Mouse (Mus musculus) cerebellum, postnatal 25 days (tissue): ENCODE measurements around the gene Nudt1.

Experiments
- DNase-seq, 2 experiments: peaks; one replicate each; pipeline ENCODE4 v3.0.0; 2021; ENCODE audit warnings: mixed read lengths in 2 of 2

The Nudt1 gene

DNA sequence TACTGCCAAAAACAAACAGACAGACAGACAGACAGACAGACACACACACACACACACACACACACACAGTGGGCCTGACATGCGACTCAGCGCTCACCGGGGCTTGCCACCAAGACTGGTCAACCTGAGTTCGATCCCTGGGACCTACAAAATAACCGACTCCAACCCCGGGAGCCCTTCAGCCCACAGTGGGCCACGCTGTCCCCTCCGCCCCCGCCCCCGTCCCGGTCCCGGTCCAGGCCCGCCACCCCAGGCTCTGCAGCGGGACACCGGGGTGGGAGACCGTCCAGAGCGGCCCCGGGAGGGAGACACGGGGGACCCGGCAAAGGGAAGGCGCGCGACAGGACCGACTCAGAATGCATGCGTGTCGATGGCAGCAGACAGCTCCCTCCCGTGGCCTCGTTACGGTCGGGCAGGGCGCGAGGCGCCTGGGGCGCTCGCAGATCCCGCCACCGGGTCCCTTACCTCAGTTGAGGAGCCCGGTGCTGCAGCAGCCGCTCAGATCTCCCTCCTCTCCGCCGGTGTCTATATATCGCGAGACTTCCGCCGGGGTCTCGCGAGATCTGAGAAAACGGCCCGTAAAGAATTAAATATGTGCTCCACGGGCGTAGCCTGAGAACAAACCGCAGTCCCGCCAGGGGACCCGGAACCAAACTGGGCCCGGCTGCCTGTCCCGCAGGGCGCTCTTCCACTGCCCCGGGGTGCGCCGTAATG is at the start of gene Nudt1, which contains the start of gene Mad1l1:
Nudt1 (plus strand) TSS at position 615 of the 714 bp plus-strand sequence.
Mad1l1 (minus strand) TSS at position 511 of the 714 bp plus-strand sequence.
- peak; percentile 92 to 94 for DNase-seq

DNA sequence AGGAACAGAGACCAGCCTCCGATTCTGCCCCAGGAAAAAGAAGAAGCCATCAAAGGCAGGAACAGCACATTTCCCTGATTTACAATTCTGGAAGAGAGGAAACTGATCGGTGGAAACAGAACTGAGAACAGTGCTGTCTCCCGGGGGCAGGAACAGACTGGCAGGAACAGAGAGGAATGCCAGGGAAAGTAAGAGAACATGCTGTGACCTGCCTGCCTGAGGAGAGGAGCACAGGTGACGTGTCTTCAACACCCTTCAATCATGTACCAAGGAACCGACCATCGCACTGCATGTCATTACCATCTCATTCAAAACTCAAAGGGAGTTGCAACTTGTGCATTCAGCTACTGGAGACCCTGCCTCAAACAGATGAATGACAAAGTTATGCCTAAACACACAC is 44.7 kb upstream of the Nudt1 start:
- DNase-seq, result no peak

DNA sequence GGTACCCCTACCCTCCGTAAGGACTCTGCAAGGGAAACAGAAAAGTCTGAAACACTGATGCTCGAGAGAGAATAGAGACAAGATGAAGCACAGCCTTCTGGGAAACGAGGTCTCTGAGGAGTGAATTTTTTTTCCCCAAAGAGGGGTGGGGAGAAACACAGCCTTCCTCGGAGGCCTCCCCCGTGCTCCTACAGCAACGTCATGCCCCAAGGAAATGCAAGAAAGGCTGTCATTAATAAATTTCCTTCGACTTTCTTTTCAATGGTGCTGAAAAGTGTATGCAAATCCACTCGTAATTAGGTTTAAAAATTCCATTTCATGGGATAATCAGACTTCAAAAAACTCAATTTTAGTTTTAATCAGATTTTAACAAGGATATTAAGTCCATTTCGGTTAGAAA is 41.3 kb upstream of the Nudt1 start:
- DNase-seq, result no peak

DNA sequence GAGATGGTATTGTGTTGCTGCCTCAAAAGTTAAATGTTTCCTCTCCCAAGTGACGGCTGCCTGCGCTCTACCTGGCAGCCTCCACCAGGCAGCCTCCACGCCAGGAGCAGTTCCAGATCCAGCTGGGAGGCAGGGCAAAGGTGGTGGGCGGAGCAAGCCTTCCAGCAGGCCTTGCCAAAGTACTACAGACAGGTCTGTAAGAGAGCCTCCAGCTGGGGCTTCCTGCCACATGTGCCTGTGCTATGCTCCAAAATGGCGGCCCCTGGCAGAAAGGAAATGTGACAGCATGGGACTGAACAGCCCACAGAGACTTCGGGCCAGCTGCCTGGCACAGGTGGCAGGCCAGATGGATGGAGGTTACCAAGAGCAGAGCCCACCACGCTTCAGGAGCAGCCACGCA is 39.1 kb upstream of the Nudt1 start:
- peak; percentile 48 to 64 for DNase-seq

DNA sequence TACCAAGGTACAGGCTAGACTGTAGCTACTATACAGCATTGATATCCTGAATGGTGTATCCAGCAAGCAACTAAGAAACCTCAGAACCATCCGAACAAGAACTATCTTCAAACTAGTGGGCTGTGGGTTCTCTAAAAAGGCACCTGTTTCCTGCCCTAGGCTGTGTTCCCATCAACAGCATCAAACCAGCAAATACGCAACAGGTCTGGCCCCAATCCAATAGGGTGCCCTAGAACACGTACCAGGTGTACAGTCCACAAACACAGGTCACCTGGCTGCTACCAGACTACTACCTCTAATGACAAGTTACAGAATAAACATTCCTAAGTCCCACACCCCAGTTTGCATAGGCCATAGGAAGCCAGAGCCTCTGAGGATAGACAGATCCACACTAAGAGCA is 38.6 kb upstream of the Nudt1 start:
- DNase-seq, result no peak

DNA sequence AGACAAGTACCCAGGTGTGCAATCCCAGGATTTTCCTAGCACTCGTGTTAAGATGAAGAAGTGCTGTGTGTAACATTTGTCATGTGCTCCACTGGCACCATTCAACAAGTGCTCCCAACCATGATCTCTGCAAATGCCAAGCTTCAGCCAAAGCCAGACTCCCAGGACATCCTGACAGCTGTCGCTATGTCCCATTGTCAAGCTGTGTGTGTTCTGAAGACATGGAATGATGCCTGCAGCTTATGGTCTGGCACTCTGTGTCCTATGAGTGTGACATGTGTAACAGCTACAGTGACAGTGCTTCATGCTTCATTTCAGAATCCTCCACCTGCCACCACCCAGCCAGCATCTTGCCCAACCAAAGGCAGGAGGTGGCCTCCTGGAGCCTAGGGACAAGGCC is 37.4 kb upstream of the Nudt1 start:
- no peak for DNase-seq

DNA sequence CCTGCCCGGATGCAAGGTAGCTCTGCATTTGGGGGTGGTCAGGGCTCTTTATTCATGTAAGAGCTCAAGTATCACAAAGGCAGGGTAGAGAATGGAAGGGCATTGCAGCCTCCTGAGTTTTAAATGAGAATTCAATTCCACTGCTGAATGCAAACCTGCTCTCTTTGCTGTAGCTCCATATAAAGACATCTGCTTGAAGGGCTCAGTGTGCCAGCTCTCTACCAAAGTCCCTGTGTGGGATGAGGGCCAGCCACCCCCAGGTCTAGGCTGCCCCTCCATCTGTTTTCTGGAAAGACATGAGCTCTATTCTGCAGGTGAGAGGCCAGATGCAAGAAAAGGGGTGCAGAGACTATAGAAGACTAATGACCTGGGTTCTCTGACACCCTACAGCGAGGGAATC is 36.7 kb upstream of the Nudt1 start:
- DNase-seq, result no peak

DNA sequence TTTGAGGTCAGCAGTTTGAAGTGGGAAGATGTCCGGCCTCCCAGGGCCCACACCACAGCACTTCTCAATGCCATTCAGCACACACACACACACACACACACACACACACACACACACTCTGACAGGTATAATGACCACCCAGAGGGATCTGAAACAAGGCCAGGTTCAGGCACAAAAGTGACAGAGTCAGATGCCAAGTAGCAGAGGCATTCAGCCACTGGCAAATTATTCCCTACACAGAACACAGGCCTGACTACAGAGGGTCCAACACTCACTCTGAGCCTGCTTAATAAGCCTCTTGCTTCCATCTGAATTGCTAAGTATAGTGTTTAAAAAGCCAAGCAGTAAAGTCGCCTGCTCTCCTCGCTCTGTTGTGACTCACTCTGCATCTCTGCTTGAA is 33.2 kb upstream of the Nudt1 start:
- DNase-seq, result no peak

DNA sequence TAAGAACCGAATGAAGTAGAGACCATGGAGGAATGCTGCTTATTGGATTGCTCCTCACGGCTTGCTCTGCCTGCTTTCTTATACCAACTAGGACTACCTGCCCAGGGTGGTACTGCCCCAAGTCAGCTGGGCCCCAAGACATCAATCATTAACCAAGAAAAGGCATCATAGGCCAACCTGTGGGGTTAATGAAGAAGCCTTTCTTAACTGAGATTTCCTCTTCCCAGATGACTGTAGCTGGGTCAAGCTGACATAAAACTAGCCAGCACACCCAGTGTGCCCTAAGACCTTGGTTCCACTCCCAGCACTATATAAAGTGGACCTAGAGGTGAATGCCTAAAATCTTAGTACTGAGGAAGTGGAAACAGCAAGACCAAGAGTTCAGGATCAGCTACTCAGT is 32.3 kb upstream of the Nudt1 start:
- DNase-seq, result no peak

DNA sequence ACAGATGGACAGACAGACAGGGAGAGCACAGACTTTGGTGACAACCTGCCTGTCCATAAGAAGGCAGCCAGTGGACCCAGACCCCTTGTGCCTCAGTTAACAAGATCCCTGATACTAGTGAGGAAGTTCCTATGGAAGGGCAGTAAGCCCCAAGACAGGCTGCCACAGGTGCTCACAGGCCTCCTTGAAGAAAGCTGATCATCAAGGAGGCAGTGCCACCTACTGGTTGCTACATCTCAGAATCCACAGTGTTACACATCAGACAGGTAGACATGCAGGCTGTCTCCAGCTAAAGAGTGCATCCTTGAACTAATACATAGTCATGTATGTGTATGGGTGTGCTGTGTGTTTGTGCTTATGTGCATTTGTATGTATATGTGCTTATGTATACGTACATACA is 29.3 kb upstream of the Nudt1 start:
- DNase-seq, result peak; percentile 57 to 75

DNA sequence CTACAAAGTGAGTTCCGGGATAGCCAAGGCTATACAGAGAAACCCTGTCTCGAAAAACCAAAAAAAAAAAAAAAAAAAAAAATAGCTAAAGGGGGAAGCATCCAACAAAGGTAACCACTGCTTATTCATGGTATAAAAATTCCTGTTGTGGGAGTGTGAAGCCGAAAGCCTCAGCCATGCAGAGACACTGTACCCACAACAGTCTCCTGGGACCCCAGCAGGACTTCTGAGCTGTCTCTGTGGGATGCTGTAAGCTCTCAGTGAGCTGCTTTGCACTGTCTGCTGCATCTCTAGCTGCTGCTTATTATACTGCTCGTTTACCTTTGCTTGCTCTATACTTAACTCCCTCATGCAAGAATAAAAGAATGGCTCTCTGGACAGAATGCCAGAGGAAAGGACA is 23.2 kb upstream of the Nudt1 start:
- DNase-seq, result no peak

DNA sequence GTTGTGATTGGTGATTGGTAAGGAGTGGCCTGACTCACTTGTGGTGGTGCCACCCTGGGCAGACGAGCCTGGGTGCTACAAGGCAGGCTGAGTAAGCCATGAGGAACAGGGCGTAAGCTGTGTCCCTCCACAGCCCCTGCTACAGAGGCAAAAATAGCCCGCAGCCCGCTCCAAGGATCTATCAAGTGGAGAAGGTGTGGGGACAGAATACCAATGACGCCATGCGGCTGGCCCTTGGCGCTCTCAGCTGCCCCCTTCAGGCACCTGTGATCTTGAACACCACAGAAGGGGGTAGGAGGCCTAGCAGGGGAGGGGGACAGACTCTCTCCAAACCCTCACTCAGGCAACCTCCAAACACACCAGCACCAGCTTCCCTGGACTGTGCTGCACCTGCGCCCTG is 15.4 kb upstream of the Nudt1 start:
- no peak for DNase-seq

DNA sequence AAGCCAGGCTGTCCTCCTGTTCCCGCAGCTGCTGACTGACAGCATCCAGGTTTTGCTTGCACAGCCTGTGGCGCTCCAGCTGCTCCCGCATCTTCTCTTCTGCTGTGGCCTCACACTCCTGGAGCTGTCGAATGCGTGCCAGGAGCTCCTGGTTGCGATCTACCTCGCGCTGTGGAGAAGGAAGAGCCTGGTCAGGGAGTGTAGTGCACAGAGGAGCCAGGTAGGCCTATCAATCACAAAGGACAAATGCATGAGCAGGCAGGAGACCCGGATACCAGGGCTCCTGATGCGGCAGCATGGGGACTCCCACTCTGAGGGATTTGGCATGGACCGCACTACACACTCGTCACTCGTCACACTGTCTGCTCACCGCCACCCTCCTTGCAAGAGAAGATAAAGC is 13.9 kb upstream of the Nudt1 start:
- DNase-seq, result no peak

DNA sequence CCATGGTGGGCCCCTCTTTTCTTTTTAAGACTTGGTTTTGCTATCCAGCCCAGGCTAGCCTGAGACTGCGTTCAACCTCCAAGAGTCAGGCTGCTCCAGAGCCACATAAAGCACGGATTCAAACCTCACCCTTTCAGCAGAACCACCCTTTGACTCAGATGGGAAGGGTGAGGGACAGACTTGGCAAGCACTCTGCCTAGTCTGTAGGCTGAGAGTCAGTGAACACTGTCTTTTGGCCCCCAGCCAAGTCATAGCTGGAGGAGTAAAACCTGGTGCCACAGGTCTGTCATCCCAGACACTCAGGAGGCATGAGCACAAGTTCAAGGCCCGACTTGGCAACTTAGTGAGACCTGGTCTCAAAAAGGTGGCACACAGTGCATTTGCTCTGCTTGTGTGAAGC is 4.7 kb upstream of the Nudt1 start:
- DNase-seq, result peak in 1 of 2 experiments; percentile 38

DNA sequence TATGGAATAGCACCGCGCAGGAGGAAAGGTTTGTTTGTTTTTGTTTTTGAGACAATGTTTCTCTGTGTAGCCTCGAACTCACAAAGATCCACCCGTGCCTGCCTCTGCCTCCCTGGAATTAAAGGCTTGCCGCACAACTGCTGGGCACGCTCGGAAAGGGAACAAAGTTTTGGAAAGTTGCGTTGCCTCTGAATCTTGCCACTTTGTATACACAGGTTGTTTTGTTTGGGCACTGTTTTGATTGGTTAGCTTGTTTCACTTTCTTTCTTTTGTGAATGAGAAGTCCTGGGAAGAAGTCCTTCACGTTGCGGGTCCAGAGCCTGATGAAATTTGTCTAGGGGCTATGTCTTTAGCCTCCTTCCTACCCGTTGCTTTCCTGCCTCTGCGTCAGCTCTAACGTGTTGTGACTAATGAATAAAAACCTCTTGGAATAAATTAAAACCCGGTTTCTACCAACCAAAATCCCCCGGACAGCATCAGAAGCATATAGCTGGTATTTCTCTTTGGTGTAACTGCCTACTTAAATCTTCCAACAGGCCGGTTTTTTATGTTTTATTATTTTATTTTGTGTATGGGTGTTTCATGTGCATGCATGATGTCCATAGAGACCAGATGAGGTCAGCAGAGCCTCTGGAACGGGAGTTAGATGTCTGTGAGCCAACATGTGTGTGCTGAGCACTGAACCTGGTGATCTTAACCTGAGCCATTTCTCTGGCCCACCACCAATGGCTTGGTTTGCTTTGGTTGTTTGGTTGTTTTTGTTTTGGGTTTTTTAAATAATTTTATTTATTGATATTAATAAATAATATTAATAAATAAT is 510 bp downstream of the Nudt1 start:
- DNase-seq, result no peak

DNA sequence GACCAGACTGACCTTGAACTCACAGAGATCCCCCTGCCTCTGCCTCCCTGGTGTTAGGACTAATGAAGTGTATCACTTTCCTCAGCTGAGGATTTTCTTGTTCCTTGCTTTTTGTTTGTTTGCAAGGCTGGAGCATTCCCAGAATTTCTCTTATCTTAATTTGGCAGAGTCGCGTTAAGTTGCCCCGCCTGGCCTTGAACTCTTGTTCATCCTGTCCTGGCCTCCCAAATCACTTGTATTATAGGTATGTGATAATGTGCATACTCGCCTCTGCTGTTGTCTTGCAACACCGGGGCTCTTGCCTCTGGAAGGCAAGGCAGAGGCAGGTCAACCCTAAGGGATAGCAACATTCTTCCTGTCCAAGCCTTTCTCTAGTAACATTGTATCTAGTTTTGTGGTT is 2.6 kb downstream of the Nudt1 start:
- no peak for DNase-seq

DNA sequence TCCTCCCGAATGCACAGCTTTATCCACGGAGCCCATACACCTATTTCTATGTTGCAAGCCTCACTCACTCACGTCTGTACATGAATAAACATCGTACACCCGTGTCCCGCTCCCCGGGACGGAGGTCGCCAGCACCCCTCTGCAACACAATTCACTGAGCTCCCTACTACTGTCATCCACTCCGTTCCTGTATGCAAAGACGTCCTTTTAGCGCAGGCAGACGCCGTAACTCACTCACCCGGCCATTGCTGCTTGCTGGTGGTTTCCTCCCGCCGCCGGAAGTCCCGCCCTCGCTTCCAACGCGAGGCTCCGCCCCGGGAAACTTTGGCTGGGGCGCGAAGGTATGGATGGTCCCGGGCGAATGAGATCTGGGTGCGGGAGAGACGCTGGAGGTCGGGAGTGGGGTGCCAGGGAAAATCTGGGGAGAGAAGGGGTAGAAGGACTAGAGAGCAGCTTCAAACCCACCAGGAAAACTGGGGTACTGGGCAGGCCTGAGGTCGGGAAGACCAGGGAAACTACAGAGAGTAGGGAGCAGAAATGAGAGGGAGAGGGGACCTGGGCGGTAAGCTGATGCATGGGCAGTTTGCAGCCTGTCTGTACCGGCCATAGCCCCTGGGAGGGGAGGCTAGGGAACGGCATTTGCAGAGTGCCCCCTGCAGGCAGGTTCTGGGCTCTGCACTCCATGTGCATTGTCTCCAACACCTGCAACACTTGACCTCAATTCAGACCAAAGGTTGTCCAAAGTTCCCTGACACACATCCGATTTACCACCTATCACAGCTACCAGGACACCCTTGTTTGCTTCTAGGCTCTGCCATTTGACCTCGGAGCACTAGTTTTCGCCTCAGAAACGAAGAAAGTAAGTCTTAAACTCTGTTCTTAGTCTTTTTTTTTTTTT is 10.4 kb downstream of the Nudt1 start, which contains the start of gene Mrm2:
Mrm2 (minus strand) TSS at position 284 of the 898 bp plus-strand sequence.
- DNase-seq, result peak; percentile 83 to 90

DNA sequence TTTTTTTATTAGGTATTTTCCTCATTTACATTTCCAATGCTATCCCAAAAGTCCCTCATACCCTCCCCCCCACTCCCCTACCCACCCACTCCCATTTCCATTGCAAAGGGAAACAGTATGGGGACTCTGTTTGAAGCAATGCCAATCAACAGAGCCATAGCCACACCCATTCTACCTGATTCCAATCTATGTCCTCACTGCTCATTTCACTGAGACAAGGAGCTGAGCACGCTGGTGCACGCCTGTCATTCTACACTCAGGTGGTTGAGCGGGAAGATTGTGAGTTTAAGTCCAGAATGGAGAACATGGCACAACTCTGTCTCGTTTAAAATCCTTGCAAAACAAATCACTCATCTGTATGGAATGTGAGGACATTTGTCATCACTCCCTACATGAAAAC is 11.1 kb downstream of the Nudt1 start:
- no peak for DNase-seq

DNA sequence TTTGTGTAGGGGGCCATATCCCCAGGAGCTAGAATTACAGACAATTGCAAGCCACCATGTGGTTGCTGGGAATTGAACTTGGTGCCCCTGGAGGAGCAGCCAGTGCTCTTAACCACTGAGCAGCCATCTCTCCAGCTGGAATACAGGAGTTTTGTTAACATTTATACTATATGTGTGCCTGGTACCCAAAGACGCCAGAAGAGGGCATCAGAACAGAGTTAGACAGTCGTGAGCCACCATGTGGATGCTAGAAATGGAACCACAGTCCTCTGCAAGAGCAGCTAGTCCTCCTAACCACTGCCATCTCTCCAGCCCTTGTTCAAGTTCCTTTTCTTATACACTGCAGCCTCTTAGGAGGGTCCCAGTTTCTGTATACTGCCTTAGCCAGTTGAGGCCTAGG is 12.2 kb downstream of the Nudt1 start:
- no peak for DNase-seq

DNA sequence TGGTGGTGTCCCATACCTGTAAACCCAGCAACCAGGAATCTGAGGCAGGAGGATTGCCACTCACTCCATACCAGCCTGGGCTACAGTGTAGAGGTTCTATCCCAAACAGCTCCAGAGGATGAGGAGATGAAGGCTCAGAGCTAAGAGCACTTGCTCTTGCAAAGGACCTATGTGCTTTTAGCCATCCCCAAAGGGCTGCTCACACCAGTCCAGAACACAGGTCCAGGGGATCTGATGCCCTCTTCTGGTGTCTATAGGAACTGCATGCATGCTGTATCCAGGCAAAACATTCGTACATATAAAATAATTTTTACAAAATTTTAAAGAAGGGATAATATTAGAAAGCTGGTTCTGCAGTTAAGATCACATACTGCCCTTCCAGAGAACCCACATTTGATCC is 15.2 kb downstream of the Nudt1 start:
- DNase-seq, result peak; percentile 29 to 70

DNA sequence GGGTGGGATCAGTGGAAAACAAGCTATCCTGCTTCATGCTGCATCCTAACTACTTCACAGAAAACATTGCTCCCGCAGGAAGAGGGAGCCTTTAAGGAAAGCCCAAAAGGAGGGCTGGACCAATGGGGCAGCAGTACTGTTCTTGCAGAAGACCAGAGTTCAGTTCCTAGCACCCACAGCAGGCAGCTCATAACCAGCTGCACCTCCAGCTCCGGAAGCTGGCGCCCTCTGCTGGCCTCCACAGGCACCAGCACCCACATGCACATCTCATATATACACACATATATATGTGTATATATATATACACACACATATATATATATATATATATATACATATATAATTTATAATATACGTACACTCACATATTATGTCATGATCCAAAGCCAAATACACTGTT is 17.3 kb downstream of the Nudt1 start:
- no peak for DNase-seq

DNA sequence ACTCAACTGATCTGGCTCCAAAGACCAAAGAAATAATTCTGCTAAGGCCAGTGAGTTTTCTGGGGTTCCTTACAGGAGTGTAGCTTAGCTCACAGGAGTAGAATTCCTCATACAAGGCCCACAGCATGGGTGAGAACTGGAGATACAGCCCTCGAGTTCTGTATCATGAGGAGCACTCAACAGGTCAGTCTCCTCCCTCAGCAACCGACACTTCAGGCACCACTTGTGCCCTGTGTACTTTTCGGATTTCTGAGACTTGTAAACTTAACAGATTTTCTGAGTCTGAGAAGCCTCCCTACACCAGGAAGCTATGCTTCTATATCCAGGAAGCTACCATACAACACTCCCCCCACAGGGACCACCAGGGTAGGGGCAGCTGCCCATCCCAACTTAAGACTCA is 18.4 kb downstream of the Nudt1 start:
- DNase-seq, result no peak

DNA sequence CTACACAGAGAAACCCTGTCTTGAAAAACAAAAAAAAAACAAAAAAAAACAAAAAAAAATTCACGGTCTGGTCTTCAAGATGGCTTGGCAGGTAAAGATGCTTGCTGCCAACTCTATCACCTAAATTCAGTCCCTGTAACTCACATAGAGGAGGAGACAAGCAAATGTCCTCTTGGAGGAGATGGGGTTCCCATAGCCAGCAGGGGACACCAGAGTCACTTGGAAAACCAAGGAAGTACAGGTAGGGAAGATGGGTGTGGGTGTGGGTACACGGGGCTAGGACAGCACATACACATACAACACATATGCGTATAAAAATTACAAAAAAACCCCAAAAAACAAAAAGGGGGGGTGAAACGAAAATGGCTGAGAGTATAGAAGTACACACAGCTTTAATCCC is 21.4 kb downstream of the Nudt1 start:
- no peak for DNase-seq
